Mouse (Mus musculus): Measurements from ENCODE around the gene Kif21a. TPM values are rescaled to one million over a fixed set of nuclear protein-coding genes. Genes with fewer than 3 reads are reported as not detected.

The Kif21a gene
- polyA plus RNA-seq (2014; fragmentation: Illumina TruSeq; extraction: RNeasy Lipid Tissue Mini Kit (QIAGEN cat#74804); ENCODE audit: low read depth, low replicate concordance): 16.7 TPM

GRCm38 (mm10) chr15:91049496-91050441, at the start of gene Kif21a:
Kif21a (minus strand) TSS chr15:91049948.

Other genes starting within 250 kb of the Kif21a start
- gene Abcd2, start 141.9 kb upstream of the Kif21a start, polyA plus RNA-seq (2014; fragmentation: Illumina TruSeq; extraction: RNeasy Lipid Tissue Mini Kit (QIAGEN cat#74804); ENCODE audit: low read depth, low replicate concordance): 92.0 TPM
- not detected for gene CN725425, start 149.5 kb upstream of the Kif21a start, polyA plus RNA-seq (2014; fragmentation: Illumina TruSeq; extraction: RNeasy Lipid Tissue Mini Kit (QIAGEN cat#74804); ENCODE audit: low read depth, low replicate concordance)